Comparison of ENCODE assay signal across 8 mouse cellular contexts in genomic region chr9:117251521-117252368, GRCm38 (mm10).
DNase-seq lines count a peak whose midpoint lies in the region; ATAC-seq lines count a peak whose summit lies in the region.

No protein-coding gene starts in this region.

- no peaks in the 10 kb centered on the region for H3K9me3 ChIP-seq in erythroblast, embryonic 14.5 days (ENCODE audit: control insufficient read depth, low read length)
- H3K9me3 ChIP-seq in embryonic facial prominence, embryonic 11.5 days (replicated peaks; ENCODE audit: control insufficient read depth, low read length): no peaks in the 10 kb centered on the region
- no peaks in the 10 kb centered on the region for H3K9me3 ChIP-seq in limb, embryonic 11.5 days (ENCODE audit: control insufficient read depth, low read length)
- H3K9me3 ChIP-seq in midbrain, embryonic 15.5 days: no peaks in the 10 kb centered on the region

- peak; percentile 3 for DNase-seq in ES-CJ7 (ENCODE audit: low read depth, low spot score)
- DNase-seq in embryonic facial prominence, embryonic 11.5 days (ENCODE audit: low spot score): peak; percentile 68
- DNase-seq in heart, postnatal 4 days: peak; percentile 57
- DNase-seq in limb, embryonic 11.5 days (ENCODE audit: low spot score): peak; percentile 75
- DNase-seq in frontal cortex, postnatal 25 days (ENCODE audit: low spot score in 2 of 2): no peak

- peak overlapping the region; percentile 81 for H3K9ac ChIP-seq in embryonic facial prominence, embryonic 11.5 days (replicated peaks; ENCODE audit: low read length)
- peak overlapping the region; percentile 88 for H3K9ac ChIP-seq in limb, embryonic 11.5 days (ENCODE audit: low read length)
- H3K9ac ChIP-seq in midbrain, embryonic 15.5 days: peak overlapping the region; percentile 58

- H3K27me3 ChIP-seq in erythroblast, embryonic 14.5 days (ENCODE audit: control insufficient read depth): peaks cover 10% of the 10 kb centered on the region
- no peaks in the 10 kb centered on the region for H3K27me3 ChIP-seq in embryonic facial prominence, embryonic 11.5 days (ENCODE audit: control insufficient read depth, insufficient read depth, low read length)
- H3K27me3 ChIP-seq in limb, embryonic 11.5 days (ENCODE audit: control insufficient read depth, insufficient read depth, low read length): no peaks in the 10 kb centered on the region
- no peaks in the 10 kb centered on the region for H3K27me3 ChIP-seq in midbrain, embryonic 15.5 days (replicated peaks)

- peak overlapping the region; percentile 64 for H3K4me2 ChIP-seq in embryonic facial prominence, embryonic 11.5 days (ENCODE audit: low read depth, low read length)
- H3K4me2 ChIP-seq in limb, embryonic 11.5 days (ENCODE audit: low read depth, severe bottlenecking): peak overlapping the region; percentile 80
- peak overlapping the region; percentile 78 for H3K4me2 ChIP-seq in midbrain, embryonic 15.5 days

- no peaks in the 10 kb centered on the region for H3K36me3 ChIP-seq in erythroblast, embryonic 14.5 days (ENCODE audit: control insufficient read depth)
- H3K36me3 ChIP-seq in embryonic facial prominence, embryonic 11.5 days (replicated peaks; ENCODE audit: control insufficient read depth, insufficient read depth, low read depth, low read length): no peaks in the 10 kb centered on the region
- H3K36me3 ChIP-seq in limb, embryonic 11.5 days (ENCODE audit: control insufficient read depth, insufficient read depth, low read length): no peaks in the 10 kb centered on the region
- no peaks in the 10 kb centered on the region for H3K36me3 ChIP-seq in midbrain, embryonic 15.5 days (replicated peaks)

- H3K27ac ChIP-seq in embryonic facial prominence, embryonic 11.5 days (replicated peaks; ENCODE audit: low read depth, low read length): peak overlapping the region; percentile 68
- H3K27ac ChIP-seq in limb, embryonic 11.5 days (replicated peaks; ENCODE audit: low read depth, low read length): peak overlapping the region; percentile 68
- H3K27ac ChIP-seq in midbrain, embryonic 15.5 days: peak overlapping the region; percentile 80

- ATAC-seq in erythroblast, adult 5-6 weeks (replicated peaks; ENCODE audit: low FRiP score, poor library complexity, severe bottlenecking): no peak
- ATAC-seq in embryonic facial prominence, embryonic 11.5 days (replicated peaks; ENCODE audit: insufficient number of reproducible peaks, low FRiP score, low TSS enrichment, low read depth): peak; percentile 58
- ATAC-seq in limb, embryonic 11.5 days (ENCODE audit: insufficient number of reproducible peaks, low FRiP score, low TSS enrichment, low read depth): peak; percentile 33
- peak; percentile 73 for ATAC-seq in midbrain, embryonic 15.5 days (replicated peaks)

- under 1% methylated on average over 29 of the region's 29 CpGs for WGBS in embryonic facial prominence, embryonic 11.5 days
- WGBS in limb, embryonic 11.5 days: under 1% methylated on average over 29 of the region's 29 CpGs
- under 1% methylated on average over 29 of the region's 29 CpGs for WGBS in midbrain, embryonic 15.5 days

- H3K4me3 ChIP-seq in erythroblast, embryonic 14.5 days (replicated peaks): peak overlapping the region; percentile 43
- H3K4me3 ChIP-seq in embryonic facial prominence, embryonic 11.5 days (ENCODE audit: low read depth, low read length): peak overlapping the region; percentile 58
- peak overlapping the region; percentile 58 for H3K4me3 ChIP-seq in limb, embryonic 11.5 days (ENCODE audit: low read depth, low read length)
- peak overlapping the region; percentile 52 for H3K4me3 ChIP-seq in midbrain, embryonic 15.5 days

- no peaks in the 10 kb centered on the region for H3K4me1 ChIP-seq in erythroblast, embryonic 14.5 days (ENCODE audit: control insufficient read depth)
- H3K4me1 ChIP-seq in embryonic facial prominence, embryonic 11.5 days (ENCODE audit: control insufficient read depth, insufficient read depth, low read length): no peaks in the 10 kb centered on the region
- H3K4me1 ChIP-seq in limb, embryonic 11.5 days (ENCODE audit: control insufficient read depth, insufficient read depth, low read length): peaks cover 14% of the 10 kb centered on the region
- H3K4me1 ChIP-seq in midbrain, embryonic 15.5 days: peaks cover 34% of the 10 kb centered on the region

Comparison
In these comparisons a context has a peak if more than half of its experiments do, and no peak if none do; other contexts are left out.
1. DNase-seq: peak in ES-CJ7 (single experiment), embryonic facial prominence, embryonic 11.5 days (single experiment), heart, postnatal 4 days (single experiment) and limb, embryonic 11.5 days (single experiment); none in frontal cortex, postnatal 25 days (0 of 2).
2. Peak in every context shown above with its lines, with median percentiles within 50 percentile points of each other: H3K4me3 ChIP-seq, H3K27ac ChIP-seq, H3K4me2 ChIP-seq and H3K9ac ChIP-seq.